Mouse (Mus musculus) telencephalon, adult 2 months (tissue): Measurements from ENCODE around the gene Adgrg5.

Experiments
- DNase-seq: peaks from one replicate; pipeline ENCODE4 v3.0.0-alpha.2; 2011; ENCODE audit warnings: low read depth, low spot score

The Adgrg5 gene

GRCm38 (mm10) chr8:94923405-94923804 lies at the start of gene Adgrg5:
Gene Adgrg5 (plus strand): TSS chr8:94923694.
- no peak for DNase-seq

- no peak for DNase-seq
These were observed 49.1 kb upstream of the Adgrg5 start for GRCm38 (mm10) chr8:94874358-94874757.

- DNase-seq = no peak
These were observed 48.2 kb upstream of the Adgrg5 start for GRCm38 (mm10) chr8:94875096-94875870.

GRCm38 (mm10) chr8:94875871-94876150 lies 47.7 kb upstream of the Adgrg5 start:
- DNase-seq = no peak

- no peak for DNase-seq
These were observed 47.2 kb upstream of the Adgrg5 start, which contains the start of gene Dok4 for GRCm38 (mm10) chr8:94876197-94876730. Gene Dok4 (minus strand): TSS chr8:94876330.

GRCm38 (mm10) chr8:94876820-94877219 lies 46.7 kb upstream of the Adgrg5 start:
- no peak for DNase-seq

- DNase-seq = no peak
These were observed 42.8 kb upstream of the Adgrg5 start for GRCm38 (mm10) chr8:94880742-94881141.

- DNase-seq = no peak
These were observed 35.0 kb upstream of the Adgrg5 start for GRCm38 (mm10) chr8:94888383-94889036.

- no peak for DNase-seq
These were observed 30.6 kb upstream of the Adgrg5 start for GRCm38 (mm10) chr8:94892917-94893316.

GRCm38 (mm10) chr8:94899262-94899661 lies 24.2 kb upstream of the Adgrg5 start:
- no peak for DNase-seq

- no peak for DNase-seq
These were observed 22.9 kb upstream of the Adgrg5 start for GRCm38 (mm10) chr8:94900617-94901016.

- DNase-seq = no peak
These were observed 22.5 kb upstream of the Adgrg5 start for GRCm38 (mm10) chr8:94901031-94901430.

- DNase-seq = no peak
These were observed 19.8 kb upstream of the Adgrg5 start for GRCm38 (mm10) chr8:94903709-94904108.

- no peak for DNase-seq
These were observed 18.9 kb upstream of the Adgrg5 start for GRCm38 (mm10) chr8:94904450-94905175.

GRCm38 (mm10) chr8:94907591-94908300 lies 15.7 kb upstream of the Adgrg5 start:
- peak; percentile 29 for DNase-seq

GRCm38 (mm10) chr8:94908847-94909246 lies 14.6 kb upstream of the Adgrg5 start:
- peak; percentile 21 for DNase-seq

- peak; percentile 4 for DNase-seq
These were observed 10.3 kb upstream of the Adgrg5 start for GRCm38 (mm10) chr8:94913061-94913660.

GRCm38 (mm10) chr8:94914256-94914655 lies 9.2 kb upstream of the Adgrg5 start:
- DNase-seq = no peak

GRCm38 (mm10) chr8:94914701-94915101 lies 8.8 kb upstream of the Adgrg5 start:
- no peak for DNase-seq

GRCm38 (mm10) chr8:94916311-94916959 lies 7.1 kb upstream of the Adgrg5 start:
- no peak for DNase-seq

- DNase-seq = no peak
These were observed 6.6 kb upstream of the Adgrg5 start for GRCm38 (mm10) chr8:94916960-94917324.
